Mouse (Mus musculus): ENCODE results near the gene Ergic2.

Ergic2 gene

GRCm38 (mm10) chr6:148211897-148212680 lies at the start of gene Ergic2:
TSS of gene Ergic2 (minus strand) at chr6:148212374.
- peak; percentile 99 for DNase-seq (ENCODE audit: low spot score)

- DNase-seq (ENCODE audit: low spot score): no peak
Measured at GRCm38 (mm10) chr6:148260729-148261101, 48.5 kb upstream of the Ergic2 start.

- DNase-seq (ENCODE audit: low spot score): no peak
Measured at GRCm38 (mm10) chr6:148259979-148260728, 48.0 kb upstream of the Ergic2 start.

GRCm38 (mm10) chr6:148259074-148259473 lies 46.9 kb upstream of the Ergic2 start:
- DNase-seq (ENCODE audit: low spot score): no peak

GRCm38 (mm10) chr6:148257805-148258204 lies 45.6 kb upstream of the Ergic2 start:
- DNase-seq (ENCODE audit: low spot score): no peak

GRCm38 (mm10) chr6:148256109-148256508 lies 43.9 kb upstream of the Ergic2 start:
- no peak for DNase-seq (ENCODE audit: low spot score)

GRCm38 (mm10) chr6:148255395-148256053 lies 43.4 kb upstream of the Ergic2 start:
- DNase-seq (ENCODE audit: low spot score): no peak

GRCm38 (mm10) chr6:148249221-148249620 lies 37.0 kb upstream of the Ergic2 start:
- DNase-seq (ENCODE audit: low spot score): no peak

- peak; percentile 70 for DNase-seq (ENCODE audit: low spot score)
Measured at GRCm38 (mm10) chr6:148248625-148249024, 36.5 kb upstream of the Ergic2 start.

- DNase-seq (ENCODE audit: low spot score): no peak
Measured at GRCm38 (mm10) chr6:148246544-148246943, 34.4 kb upstream of the Ergic2 start.

- DNase-seq (ENCODE audit: low spot score): no peak
Measured at GRCm38 (mm10) chr6:148244836-148245235, 32.7 kb upstream of the Ergic2 start.

GRCm38 (mm10) chr6:148242304-148242703 lies 30.1 kb upstream of the Ergic2 start:
- DNase-seq (ENCODE audit: low spot score): no peak

GRCm38 (mm10) chr6:148241685-148242084 lies 29.5 kb upstream of the Ergic2 start:
- DNase-seq (ENCODE audit: low spot score): no peak

- no peak for DNase-seq (ENCODE audit: low spot score)
Measured at GRCm38 (mm10) chr6:148239311-148239710, 27.1 kb upstream of the Ergic2 start.

- DNase-seq (ENCODE audit: low spot score): no peak
Measured at GRCm38 (mm10) chr6:148237453-148237852, 25.3 kb upstream of the Ergic2 start.

GRCm38 (mm10) chr6:148234105-148234828 lies 22.1 kb upstream of the Ergic2 start:
- no peak for DNase-seq (ENCODE audit: low spot score)

- no peak for DNase-seq (ENCODE audit: low spot score)
Measured at GRCm38 (mm10) chr6:148227542-148227941, 15.4 kb upstream of the Ergic2 start.

GRCm38 (mm10) chr6:148222686-148223085 lies 10.5 kb upstream of the Ergic2 start:
- no peak for DNase-seq (ENCODE audit: low spot score)

- no peak for DNase-seq (ENCODE audit: low spot score)
Measured at GRCm38 (mm10) chr6:148218235-148219076, 6.3 kb upstream of the Ergic2 start.

- no peak for DNase-seq (ENCODE audit: low spot score)
Measured at GRCm38 (mm10) chr6:148216752-148217151, 4.6 kb upstream of the Ergic2 start.

- peak; percentile 67 for DNase-seq (ENCODE audit: low spot score)
Measured at GRCm38 (mm10) chr6:148214765-148215164, 2.6 kb upstream of the Ergic2 start.
